Mouse (Mus musculus) NIH3T3 (cell line): ENCODE data around the gene Slc12a8.
A peak's percentile ranks its signal among the peaks of the same experiment; 100 is the strongest.

Experiments
- DNase-seq: peaks from one replicate; pipeline ENCODE4 v3.0.0-alpha.2; 2012; ENCODE audit warnings: low read depth

Gene Slc12a8

DNA sequence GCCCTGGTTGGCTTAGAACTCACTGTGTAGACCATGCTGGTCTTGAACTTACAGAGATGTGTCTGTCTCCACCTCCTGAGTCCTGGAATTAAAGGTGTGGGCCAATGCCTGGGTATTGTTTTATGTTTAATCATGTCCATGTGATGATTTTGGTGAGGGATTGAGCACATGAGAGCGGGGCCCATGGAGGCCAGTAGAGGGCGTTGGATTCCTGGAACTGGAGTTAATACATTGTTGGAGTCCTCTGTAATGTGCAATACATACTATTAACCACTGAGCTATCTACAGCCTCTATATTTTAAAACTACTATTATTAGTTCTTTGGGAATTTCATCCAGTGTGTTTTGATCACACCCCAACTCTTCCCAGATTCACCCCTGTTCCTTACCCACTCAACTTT, 27.2 kb downstream of the Slc12a8 start:
- DNase-seq: no peak

DNA sequence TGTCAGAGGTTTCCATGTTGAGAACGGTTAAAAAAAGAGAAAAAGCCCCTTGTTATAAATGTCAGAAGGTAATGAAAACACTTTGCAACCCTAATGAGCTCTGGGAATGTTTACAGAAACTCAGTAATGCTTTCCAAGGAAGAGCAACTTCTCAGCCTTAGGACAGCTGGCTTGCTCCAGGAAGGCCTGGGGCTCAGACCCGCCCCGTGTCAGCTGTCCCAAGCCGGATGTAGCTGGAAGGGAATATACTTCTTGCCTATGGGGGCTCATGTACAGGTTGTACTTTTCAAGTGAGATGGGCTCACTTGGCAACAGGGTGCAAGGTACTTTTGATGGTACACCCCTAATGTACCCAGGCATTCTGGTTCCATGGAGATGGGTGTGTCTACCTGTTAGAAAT, 28.4 kb downstream of the Slc12a8 start:
- DNase-seq: no peak

DNA sequence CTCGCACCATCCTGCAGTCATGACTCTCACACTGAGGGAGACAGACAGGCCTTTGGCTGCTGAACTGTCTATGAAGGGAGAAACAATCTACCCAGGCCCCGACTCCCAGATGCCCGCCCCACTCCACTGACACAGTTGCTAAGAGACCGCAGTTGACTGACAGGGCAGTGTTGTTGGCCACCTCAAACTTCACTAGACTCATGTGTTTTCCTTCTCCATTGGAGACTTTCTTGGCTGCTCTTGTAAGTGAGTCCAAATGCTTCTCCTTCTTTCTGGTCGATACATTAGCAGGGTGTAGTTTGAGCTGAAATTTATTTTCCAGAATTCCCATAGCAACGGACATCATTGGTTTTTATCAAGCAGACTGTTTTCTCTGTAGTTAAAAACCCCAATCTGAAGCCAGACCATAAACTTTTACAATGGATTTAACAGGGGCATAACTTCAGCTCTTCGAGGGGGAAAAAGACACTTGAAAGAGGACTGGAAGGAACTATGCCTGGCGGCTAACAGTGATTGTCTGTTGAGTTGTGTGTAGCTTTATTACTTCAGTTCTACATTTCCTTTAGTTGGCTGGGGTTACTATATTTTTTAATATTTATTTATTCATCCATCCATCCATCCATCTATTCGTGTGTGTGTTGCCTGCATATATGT, 36.7 kb downstream of the Slc12a8 start:
- peak; percentile 28 for DNase-seq

DNA sequence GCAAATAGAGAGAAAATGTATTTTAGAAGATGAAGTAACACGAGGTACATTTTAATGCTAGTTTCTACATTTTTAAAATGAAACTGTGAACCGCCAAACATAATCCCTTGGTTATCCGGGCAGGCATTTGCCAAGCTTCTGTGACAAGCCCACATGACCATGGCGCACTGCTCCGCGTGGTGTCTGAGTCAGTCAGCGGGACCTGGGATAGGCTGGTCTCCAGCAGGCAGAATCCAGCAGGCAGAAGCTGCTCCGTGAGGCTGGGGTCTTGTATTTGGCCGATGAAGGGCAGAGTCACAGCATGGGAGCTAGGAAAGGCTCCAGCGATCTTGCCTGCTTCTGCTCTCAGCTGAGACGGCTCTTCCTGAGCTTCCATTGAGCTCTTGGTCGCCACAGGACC, 41.0 kb downstream of the Slc12a8 start:
- DNase-seq: no peak

DNA sequence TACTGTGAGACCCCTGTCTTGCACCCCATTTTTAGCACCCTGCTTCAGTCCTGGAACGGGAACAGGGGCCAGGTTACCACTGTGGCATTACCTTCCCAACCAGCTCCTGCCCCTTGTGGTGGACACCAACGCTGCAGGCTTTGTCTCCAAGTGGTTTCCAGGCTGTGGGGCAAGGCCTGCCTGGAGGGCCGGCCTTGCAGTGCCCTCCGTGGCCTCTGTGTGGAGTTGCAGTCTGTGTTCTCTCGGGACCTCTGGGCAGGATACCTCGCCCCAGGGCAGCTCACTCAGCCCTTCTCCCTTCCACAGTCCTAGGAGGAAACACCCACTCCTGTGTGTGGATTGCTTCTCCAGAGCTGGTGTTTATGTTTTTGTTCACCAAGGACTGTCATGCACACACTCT, 43.2 kb downstream of the Slc12a8 start:
- peak; percentile 86 for DNase-seq

DNA sequence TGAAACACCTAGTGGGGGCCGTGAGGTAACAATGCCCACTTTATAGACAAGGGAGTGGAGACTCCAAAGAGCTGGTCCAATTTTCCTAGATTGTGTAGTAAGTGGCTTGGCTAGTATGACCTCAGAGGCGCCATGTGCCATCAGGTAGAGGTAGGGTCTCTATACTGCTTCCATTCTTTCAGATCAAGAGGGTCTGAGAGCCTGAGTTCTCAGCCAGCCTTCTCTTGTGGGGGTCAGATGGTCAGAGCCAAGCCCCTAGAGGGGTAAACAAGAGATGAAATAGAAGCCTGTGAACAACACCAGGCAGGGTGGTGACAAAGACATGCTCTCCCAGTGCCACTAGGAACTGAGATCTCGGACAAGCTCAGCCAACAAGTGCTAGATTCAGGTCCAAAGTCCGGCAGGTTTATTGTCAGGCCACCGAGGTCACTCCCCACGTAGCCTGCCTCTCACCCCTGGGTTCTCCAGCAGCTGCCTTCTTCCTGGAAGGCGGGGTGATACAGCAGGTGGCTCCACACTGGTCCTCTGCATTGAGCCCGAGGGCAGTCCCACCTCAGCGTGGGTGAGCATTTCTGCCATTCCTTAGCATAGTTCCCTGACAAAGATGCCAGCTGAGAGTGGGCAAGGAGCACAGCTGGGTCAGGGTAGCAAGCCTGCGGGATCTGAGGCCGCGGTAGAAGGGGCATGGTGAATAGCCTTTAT, 44.3 kb downstream of the Slc12a8 start:
- DNase-seq: no peak

DNA sequence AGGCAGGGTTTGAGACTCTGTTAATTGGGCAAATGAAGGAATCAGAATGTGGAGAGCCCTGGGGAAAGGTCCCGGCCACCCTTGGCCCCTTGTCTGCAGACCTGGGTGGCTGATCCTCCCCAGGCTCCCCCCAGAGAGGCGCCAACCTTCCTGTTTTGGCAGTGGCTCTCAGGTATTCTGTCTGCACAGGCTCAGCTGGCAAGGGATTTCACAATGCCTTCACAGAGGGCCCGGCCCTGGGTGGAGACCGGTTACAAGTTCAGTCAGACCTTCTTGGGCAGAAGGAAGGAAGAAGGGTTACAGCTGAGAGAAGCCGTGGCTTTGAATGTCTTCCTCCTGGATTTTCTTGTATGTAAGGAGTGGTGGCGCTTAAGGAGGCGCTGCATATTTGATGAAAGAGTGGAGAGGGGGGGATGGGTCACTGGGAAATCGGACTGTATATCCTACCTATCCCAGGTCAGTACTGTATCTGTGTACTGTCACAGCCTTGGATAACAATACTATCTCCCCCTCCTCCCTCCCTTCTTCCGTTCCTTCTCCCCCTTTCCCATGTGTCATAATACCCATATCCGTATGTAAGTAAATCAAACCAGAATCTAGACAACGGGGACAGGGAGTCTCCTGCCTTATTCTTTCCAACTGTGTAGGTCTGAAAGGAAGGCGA, 45.9 kb downstream of the Slc12a8 start:
- DNase-seq: no peak

DNA sequence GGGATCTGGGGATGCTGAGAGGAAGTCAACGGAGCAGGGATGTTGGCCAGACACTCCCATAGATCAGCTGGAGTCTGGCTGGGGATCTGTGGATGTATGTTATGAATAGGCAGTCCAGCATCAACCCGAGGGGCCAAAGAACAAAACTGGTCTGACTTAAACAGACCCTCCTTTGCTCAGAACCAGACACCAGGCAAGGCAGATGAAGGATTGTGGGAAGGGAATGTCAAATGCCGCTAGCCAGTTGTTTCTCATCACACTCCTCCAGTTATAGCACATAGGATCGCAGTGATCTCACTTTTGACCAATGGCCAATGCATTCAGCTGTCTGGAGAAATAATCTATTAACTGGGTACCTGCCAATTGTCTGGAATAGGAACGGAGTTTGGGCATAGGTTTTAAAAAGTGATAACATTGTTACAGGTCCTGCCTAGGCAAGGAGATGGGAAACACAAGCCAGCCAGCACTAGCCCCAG, 46.4 kb downstream of the Slc12a8 start:
- peak; percentile 22 for DNase-seq

DNA sequence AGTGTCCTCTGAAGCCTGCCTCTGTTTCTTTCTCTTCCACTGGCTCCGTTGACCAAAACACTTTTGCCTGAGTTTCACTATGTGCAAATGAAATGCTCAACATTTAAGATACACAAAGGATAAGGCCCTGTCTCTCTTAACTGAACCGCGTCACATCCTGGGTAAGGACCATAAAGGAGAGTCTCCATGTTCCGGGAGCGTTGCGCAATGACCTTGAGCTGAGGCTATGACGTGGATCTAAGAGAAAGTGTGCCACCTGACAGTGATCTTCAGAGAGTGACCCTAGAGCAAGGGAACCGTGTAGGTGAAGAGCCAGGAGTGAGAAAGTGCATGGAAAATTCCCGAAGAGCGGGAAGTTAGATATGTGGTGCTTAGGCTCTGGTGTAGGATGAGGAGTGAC, 49.3 kb downstream of the Slc12a8 start:
- no peak for DNase-seq

DNA sequence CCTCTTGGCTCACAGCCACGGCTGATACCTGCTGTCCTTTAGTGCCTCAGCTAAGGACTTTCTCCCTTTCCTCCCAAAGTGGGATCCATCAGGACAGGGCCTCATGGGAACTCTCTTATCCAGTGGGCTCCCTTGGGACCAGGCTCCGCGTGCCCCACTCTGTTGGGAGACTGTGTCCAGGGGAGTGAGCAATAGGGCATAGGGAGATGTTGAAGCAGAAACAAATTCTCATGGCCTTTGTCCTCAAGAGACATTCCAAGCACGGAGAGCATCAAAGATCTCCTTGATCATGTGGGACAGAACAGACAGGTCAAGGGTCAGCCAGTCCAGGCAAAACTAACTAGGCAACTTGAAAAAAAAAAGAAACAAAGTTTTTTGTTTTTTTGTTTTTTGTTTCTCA, 50.6 kb downstream of the Slc12a8 start:
- peak; percentile 13 for DNase-seq

DNA sequence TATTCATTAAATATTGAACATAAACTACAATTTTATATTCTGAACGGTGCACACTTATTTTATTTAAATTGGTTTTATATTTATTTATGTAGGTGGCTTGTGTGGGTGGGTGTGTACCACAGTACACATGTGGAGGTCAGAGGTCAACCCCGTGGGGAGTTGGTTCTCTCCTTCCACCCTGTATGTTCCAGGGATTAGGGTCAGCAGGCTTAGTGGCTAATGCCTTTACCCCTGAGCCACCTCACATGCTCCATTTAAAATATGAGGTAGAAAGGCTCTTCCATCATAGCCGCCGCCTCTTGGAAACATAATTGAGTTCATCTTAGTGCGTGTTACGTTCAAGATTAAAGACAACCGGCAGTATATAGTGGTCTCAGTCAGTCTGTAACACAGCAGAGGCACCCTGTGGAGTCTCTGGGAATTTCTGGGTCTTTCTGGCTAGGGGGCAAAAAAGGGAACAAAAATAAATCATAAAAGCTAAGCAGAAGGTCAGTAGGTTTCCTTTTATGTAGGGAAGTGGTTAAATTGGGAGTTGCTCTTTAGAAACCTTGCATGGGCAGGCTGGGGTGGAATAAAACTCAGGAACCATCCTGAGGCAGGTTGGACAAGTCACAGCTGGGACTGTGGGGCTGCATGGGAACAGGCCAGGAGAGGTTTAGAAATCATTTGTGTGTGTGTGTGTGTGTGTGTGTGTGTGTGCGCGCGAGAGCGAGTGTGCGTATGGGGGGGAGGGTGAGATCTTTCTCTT, 51.3 kb downstream of the Slc12a8 start:
- no peak for DNase-seq

DNA sequence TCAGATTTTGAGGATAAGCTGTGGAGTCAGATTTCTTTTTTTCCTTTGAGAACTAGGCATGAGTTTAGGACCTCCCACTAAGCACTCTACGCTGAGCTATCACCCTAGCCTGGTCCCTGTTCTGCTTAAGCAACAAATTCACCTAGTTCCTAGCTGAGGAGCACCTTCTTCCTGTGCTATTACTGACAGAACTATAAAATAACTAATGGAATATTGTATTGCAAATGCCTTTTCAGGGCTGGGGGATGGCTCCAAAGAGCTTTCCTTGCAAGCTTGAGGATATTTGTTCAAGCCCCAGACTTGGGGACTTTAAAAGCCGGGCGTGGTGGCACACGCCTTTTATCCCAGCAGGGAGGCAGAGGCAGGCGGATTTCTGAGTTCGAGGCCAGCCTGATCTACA, 55.5 kb downstream of the Slc12a8 start:
- DNase-seq: no peak

DNA sequence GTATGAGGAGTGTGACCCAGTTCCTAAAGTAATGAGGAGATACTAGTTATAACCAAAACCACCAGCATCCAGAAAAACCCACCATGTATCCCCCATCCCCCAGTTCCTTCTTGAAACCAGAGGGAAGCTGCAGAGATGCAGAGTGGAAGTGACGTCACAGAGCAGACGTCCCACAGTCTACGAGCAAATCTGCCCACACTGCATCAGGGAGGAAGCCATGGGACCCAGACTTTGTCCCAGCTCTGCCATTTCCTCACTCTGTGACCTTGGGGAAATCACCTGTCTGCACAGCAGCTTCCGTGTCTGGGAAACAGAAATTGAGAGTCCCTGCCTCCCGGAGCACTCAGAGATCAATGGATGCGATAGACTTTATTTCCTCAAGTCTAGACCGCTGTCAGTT, 56.6 kb downstream of the Slc12a8 start:
- no peak for DNase-seq

DNA sequence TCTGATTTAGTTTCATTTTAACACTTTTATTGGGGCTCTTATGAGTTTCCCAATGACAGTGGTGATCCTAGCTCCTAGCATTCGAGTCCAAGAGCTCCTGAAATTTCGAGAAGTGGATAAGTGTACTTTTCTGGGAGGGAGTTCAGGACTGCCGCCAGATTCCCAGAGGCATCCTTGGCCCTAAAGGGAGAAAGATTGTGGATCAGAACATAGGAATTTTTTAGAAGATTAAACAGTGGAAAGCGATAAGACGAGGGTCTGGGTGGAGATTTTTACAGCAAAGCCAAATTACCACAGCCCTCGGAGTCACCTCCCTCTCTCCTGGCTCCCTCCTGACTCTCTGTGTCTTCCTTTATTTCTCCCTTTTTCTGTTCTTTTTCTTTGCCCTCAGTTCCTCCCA, 58.6 kb downstream of the Slc12a8 start:
- DNase-seq: peak; percentile 51

DNA sequence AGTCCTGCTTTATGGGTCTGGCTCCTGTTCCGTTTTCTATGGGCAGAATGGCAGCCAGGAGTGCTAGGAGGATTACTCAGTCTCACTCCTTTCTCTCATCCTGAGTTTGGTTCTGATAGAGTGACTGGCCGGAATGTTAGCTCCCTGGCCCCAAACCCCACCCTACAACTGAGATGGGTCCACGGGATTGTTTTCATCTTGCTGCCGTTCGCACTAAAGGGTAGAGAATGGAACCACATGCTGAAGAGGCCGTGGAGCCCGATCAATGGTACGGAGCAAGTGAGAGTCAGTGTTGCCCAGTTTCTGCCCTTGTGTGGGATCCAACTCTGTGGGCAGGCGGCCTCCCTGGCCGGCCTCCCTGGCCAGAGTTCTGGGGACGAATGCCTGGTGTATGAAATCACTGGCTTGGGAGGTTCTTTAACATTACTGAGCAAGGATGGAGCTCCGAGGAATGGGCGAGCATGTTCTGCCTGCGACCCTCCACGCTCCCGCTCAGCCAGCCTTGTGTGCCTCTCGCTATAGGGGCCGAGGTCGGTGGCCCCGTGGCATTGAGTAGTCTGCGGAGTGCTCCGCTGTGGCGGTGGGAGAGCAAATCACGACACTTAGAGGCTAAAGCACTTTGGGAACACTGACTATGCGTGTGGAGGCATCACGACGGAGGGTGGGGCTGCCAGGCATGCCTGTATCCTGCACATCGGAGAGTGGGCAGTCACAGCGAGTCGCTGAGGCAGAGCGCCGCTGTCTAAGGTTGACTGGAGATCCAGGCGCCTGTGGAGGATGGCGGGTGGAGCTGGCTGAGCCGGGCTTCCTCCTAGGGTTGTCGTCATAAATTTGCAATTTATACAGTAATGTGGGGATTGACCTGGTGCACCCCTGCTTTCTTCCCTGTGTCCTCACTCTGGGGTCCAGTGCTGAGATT, 59.4 kb downstream of the Slc12a8 start:
- DNase-seq: peak; percentile 84

DNA sequence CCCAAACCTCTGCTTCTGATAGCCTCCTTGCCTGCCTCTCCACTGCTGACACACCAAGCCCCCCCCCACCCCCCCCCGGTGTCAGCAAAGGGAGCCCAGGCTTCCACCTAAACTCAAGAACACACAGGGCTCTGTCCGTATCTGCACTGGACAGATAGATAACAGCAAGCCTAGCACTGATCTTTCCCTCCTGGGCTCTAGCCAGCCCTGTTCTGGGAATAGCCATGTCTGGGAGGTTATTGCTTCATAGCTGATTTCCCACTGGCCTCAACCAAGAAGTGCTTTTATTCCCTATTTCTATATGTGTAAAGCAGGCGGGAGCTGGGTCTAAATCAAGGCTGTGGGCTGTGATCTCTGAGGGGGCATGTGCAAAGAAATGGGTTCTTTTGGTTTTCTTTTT, 61.3 kb downstream of the Slc12a8 start:
- peak; percentile 74 for DNase-seq

DNA sequence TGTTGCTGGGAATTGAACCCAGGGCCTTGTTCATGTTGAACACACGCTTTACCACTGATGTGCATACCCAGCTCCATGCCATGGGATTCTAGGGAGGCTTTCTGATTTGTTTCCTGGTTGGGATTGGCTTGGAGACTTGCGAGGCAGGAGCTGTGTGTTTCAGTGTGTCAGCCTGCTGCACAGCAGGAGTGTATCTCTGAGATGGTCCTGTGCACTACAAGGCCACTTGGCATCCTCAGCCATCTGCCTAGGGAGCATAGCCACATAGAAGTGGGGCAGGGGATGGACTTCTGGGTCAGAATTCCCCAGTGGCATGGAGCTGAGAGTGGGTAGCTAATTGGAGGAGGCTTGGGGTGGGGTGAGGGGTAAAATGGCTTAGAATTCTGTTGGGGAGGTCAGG, 63.2 kb downstream of the Slc12a8 start:
- no peak for DNase-seq

DNA sequence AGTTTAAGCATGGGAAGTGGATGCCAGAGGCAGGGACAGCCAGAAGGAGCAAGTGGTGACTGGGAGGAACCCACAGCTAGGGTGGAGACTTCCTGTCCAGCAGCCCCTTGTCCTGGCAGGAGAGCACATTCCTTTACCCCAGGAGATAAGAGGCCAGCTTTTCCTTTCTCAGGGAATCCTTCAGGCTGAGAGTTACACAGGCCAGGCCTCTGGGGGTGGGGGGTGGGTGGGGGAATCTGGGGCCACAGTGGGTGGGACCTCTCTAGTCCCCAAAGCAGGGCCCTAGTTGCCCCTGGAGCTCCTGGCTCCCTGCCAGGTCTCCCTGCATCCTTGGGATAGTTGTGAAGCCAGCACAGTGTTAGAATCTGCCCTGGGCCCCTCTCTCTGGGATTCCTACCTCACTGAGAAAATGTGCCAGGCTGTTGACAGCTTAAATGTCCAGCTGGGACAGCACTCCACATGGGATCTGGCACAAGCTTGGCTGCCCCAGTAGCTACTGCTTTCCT, 63.7 kb downstream of the Slc12a8 start:
- peak; percentile 60 for DNase-seq

DNA sequence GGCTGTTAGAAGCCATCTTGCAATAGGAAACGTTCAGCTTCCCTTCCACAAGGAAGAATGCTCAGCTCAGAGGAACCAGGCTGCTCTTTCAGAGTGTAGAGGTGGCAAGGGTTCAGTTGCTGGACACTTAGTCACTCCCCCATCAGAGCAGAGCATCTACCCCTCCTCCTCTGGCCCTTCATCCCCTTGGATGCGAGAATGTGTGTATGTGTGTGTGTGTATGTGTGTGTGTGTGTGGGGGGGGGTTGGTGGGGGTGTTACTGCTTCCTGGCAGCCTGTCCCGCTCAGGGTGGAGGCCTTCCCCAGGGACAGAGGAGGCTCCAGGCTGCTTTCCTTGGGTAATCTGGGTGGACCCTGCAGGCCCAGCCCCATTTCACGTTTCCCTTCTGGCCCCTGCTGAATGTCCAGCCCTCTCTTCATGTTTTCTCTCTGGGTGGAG, 64.6 kb downstream of the Slc12a8 start:
- peak; percentile 52 for DNase-seq

DNA sequence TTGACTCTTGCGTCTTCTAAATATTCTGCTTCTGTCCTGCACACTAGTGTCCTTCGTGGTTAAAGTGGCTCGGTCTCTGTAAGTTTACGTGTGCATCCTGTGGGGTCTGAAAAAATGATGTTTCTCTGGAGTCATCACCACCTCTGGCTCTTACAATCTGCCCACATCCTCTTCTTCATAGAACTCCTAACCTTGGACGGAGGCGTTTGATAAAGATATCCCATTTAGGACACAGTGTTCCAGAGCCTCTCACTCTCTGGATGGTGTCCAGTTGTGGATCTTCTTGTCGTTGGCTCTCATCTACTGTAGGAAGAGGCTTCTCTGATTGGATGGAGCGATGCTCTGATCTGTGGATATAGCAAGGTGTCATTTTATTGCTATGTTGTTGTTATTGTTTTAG, 65.4 kb downstream of the Slc12a8 start:
- no peak for DNase-seq

DNA sequence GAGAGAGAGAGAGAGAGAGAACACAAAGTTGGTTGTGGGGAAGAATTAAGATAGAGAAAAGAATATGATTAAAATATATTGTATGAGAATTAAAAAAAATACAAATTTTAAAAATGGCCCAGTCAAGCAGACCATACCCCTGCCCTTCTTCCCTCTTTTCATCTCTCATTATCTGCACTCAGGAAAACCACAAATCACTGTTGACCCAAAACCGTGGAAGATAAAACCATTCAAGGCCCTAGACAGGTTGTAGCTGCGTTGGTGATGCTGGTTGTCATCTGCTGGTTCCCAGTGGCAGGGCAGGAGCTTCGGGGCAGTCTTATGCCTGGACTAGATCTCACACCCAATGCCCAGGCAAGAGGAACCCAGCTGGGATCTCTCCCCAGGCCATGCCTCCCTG, 66.2 kb downstream of the Slc12a8 start:
- DNase-seq: no peak
